Mouse (Mus musculus) ES-Bruce4 (cell line): ENCODE measurements around the gene Ulbp1. TPM values are rescaled to one million over a fixed set of nuclear protein-coding genes. Genes with fewer than 3 reads are reported as not detected.
A peak's percentile ranks its signal among the peaks of the same experiment; 100 is the strongest.
"Not testable (repeated sequence)": the region's sequence is repeated elsewhere in the genome, so short reads cannot be mapped to it uniquely, and the experiment has no call there.

Source experiments
- H3K27ac ChIP-seq: 2 replicates; pipeline ENCODE4 v1.5.1; 2012; ENCODE audit warnings: low read length, inconsistent platforms; ENCODE audit not compliant: insufficient read depth
- H3K27me3 ChIP-seq: 2 replicates; pipeline ENCODE4 v1.6.1; 2012; ENCODE audit warnings: mild to moderate bottlenecking, low read length, inconsistent platforms; ENCODE audit not compliant: control insufficient read depth, poor library complexity, insufficient read depth, severe bottlenecking
- H3K36me3 ChIP-seq: 2 replicates; pipeline ENCODE4 v1.6.1; 2012; ENCODE audit warnings: inconsistent platforms, mild to moderate bottlenecking, low read length, moderate library complexity; ENCODE audit not compliant: control insufficient read depth, poor library complexity, insufficient read depth, severe bottlenecking
- H3K4me1 ChIP-seq: one replicate; pipeline ENCODE4 v1.8.1; 2011; ENCODE audit warnings: low read length; ENCODE audit not compliant: control insufficient read depth, insufficient read depth
- H3K4me3 ChIP-seq: 2 replicates; pipeline ENCODE4 v1.5.1; 2011; ENCODE audit warnings: low read depth, mild to moderate bottlenecking, low read length
- H3K9ac ChIP-seq: 2 replicates; pipeline ENCODE4 v1.6.1; 2012; ENCODE audit warnings: low read depth, mild to moderate bottlenecking, inconsistent platforms; ENCODE audit not compliant: poor library complexity, severe bottlenecking
- H3K9me3 ChIP-seq: replicated peaks from 2 replicates; pipeline ENCODE4 v1.6.1; 2012; ENCODE audit warnings: mild to moderate bottlenecking, low read length, inconsistent platforms; ENCODE audit not compliant: control insufficient read depth, poor library complexity, insufficient read depth, severe bottlenecking
- CTCF ChIP-seq: IDR thresholded peaks from one replicate; pipeline ENCODE4 v1.8.1; 2011; ENCODE audit warnings: low read depth, low read length
- EP300 ChIP-seq: IDR thresholded peaks from 2 replicates; pipeline ENCODE4 v1.6.1; 2011; ENCODE audit warnings: low read depth, low read length; ENCODE audit not compliant: insufficient read depth
- POLR2A ChIP-seq: IDR thresholded peaks from one replicate; pipeline ENCODE4 v1.8.1; 2011; ENCODE audit warnings: low read length; ENCODE audit not compliant: insufficient read depth
- polyA plus RNA-seq: library from polyadenylated mRNA; stranded (reverse); fragments of >200 nt; gene quantifications from 2 replicates; pipeline ENCODE4 v1.2.4, GENCODE M21; 2011; ENCODE audit warnings: low read depth; ENCODE audit not compliant: missing spikeins, insufficient read depth, insufficient read length

The Ulbp1 gene
- polyA plus RNA-seq, 1 experiment, result 1.8 TPM

DNA sequence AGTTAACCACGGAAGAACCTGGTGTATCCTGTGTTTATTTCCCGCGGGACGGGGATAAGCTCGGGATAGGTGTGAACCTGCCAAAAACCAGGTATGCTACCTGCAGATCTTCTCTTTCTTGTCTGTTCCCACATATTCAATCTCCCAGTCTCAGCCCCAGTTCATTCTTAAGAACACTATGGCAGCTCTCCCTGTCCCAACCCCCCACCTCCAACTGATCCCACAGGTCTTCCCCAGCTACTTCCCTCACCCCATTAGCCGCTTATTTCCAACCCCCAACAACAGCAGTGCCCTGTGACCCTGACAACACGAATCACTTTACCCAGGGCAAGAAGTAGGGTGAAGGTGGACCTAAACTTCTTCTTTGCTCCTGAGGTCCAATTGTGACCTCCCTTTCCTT lies 3.0 kb downstream of the Ulbp1 start:
- Histone ChIP-seq H3K36me3 (no peaks in the 10 kb centered on the region), H3K27ac (no peak overlapping the region), H3K4me1 (no peaks in the 10 kb centered on the region), H3K9ac (0 out of 2 replicates have a peak overlapping the region, but pooled peaks have one; percentile 40), H3K9me3 (no peaks in the 10 kb centered on the region), H3K4me3 (peak overlapping the region; percentile 6; the same call in 1 of the 2 replicates), H3K27me3 (no peaks in the 10 kb centered on the region)
- TF ChIP-seq CTCF, result no peak
- TF ChIP-seq POLR2A, result no peak
- no peak for TF ChIP-seq EP300

DNA sequence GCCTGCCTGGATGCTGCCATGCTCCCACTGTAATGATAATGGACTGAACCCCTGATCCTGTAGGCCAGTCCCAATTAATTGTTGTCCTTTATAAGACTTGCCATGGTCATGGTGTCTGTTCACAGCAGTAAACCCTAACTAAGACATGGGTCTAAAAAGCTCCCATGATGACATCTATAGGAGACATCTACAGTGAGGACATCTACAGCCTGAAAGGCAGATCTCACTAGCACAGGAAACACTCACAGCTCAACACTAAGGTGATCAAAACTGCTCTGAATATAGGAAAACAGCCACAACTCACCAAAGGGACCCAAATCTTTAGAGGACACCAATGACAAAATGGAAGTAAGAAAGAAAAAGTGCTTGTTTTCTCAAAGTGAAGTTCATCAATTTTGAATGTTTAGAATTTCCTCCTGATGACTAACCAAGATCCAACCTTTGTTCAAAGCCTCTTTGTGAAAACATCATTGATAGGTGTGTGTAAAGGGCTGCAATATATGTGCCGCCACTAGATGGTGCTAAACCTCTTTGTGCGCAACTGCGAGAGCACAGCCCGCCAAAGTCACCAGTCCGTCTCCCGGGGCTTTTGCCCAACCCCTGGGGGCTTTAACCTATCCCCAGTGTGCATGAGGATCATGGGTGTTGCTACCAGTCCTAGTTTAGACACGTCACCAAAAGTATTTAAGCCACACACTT lies 3.6 kb downstream of the Ulbp1 start:
- peak; percentile 28 for TF ChIP-seq CTCF
- H3K4me3 ChIP-seq, H3K36me3 ChIP-seq: not testable (repeated sequence)

DNA sequence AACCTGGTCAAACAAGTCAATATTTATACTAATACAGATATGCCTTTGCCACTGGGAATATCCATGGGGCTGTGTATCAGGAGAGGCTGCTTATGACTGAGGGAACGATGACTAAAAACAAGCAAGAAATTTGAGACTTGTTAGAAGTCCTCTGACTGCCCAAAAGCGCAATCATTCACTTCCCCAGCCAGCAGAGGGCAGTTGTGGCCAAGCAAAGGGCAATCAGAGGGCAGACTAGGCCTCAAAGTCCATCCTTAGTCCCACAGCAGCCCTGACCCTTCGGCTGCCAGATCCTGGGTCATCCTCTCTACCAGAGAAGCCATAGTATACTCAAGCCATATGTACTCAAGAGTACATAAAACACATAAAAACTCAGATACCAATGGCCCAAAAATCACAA lies 11.4 kb downstream of the Ulbp1 start:
- H3K27ac ChIP-seq, result no peak overlapping the region
- no peak overlapping the region for H3K4me3 ChIP-seq
- peak; percentile 72 for TF ChIP-seq CTCF
- TF ChIP-seq EP300, result no peak
- no peaks in the 10 kb centered on the region for H3K4me1 ChIP-seq
- no peaks in the 10 kb centered on the region for H3K9me3 ChIP-seq
- no peak overlapping the region for H3K9ac ChIP-seq
- H3K27me3 ChIP-seq, result no peaks in the 10 kb centered on the region
- no peaks in the 10 kb centered on the region for H3K36me3 ChIP-seq

More for the DNA sequence above, 3.6 kb downstream of the Ulbp1 start:
- H3K4me1 ChIP-seq, H3K27ac ChIP-seq, H3K27me3 ChIP-seq, H3K9me3 ChIP-seq: not testable (repeated sequence)
- 0 out of 2 replicates have a peak overlapping the region, but pooled peaks have one; percentile 40 for H3K9ac ChIP-seq

DNA sequence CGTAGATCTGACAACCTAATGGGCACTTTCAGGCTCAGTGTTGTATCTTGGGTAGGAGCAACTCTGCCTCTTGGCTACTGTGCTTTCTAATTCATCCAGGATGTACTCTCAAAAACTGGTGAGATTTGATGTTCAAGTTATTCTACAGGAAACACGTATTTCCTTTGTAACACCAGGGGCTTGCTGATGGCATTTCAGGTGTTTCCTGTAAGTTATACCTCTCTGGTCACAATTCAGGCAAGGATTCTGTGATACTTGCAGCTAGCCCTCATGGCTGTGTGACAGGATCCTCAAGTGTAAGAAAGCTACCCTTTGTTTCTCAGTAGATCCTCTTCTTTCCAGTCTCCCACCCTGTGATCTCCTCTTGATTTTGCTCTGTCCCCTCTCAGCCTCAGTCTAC lies 34.5 kb downstream of the Ulbp1 start:
- Histone ChIP-seq H3K9me3 (no peaks in the 10 kb centered on the region), H3K27ac (no peak overlapping the region), H3K4me1 (no peaks in the 10 kb centered on the region), H3K4me3 (no peak overlapping the region), H3K36me3 (no peaks in the 10 kb centered on the region), H3K9ac (no peak overlapping the region), H3K27me3 (no peaks in the 10 kb centered on the region)
- TF ChIP-seq EP300 (no peak), CTCF (no peak), POLR2A (no peak)

DNA sequence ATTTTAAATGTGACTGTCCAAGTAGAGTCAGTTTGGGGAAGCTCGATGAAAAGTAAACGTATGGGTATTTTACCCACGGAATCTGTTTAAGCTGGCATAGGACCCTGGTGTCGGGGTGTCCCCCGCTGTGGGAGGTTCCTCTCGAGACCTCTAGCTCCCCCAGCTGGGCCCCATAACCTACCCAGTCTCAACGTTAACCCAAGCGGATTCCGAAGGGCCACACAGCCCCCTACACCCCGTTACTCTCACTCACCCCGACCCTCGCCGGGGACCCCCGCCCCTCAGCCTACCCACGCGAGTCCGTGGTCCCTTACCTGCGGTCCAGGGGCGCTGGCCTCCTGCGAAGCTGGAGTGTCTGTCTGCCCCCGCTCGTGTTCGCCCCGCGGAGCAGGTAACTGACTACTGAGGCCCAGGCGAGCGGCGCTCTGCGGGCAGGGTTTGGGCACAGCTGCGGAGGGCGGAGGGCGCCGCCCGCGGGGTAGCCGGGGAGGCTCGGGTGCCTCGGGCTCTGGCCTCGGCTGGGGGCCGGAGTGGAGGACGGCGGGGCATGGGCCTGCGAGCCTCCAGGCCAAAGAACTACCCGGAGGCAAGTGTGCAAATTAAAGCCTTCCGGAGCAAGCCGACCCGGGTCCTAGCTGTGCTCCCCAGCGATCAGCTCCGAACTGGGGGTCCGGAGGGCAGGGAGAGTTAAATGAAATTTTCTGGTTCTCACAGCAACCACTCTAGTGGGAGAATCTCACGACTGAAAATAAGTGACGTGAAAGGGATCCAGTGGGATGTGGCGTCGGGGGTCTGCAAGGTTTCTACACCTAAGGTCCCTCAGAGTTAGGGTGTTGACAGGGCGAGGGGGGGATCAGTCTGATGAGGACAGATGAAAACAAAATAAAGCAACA lies 80.0 kb downstream of the Ulbp1 start:
- peaks cover 21% of the 10 kb centered on the region for H3K27me3 ChIP-seq
- H3K4me1 ChIP-seq, result no peaks in the 10 kb centered on the region
- no peaks in the 10 kb centered on the region for H3K36me3 ChIP-seq
- peaks cover 4% of the 10 kb centered on the region; the same call in 1 of the 2 replicates for H3K9me3 ChIP-seq
- H3K27ac ChIP-seq, result no peak overlapping the region
- peak overlapping the region; percentile 48 for H3K4me3 ChIP-seq
- peak overlapping the region; percentile 67 for H3K9ac ChIP-seq
- no peak for TF ChIP-seq EP300
- no peak for TF ChIP-seq POLR2A
- TF ChIP-seq CTCF, result no peak
